Mouse (Mus musculus) heart, postnatal 25 days (tissue): ENCODE results near the gene Adgrg4. TPM values are rescaled to one million over a fixed set of nuclear protein-coding genes. Genes with fewer than 3 reads are reported as not detected.

Experiments
- DNase-seq: peaks from one replicate; pipeline ENCODE4 v3.0.0; 2022; ENCODE audit warnings: low spot score
- intact Hi-C: fragments of 180-260 bp; cut with DNase I; formaldehyde crosslinking; loops from one replicate; pipeline ENCODE4 v1.15.1; 2025
- total RNA-seq, 2 experiments: library from RNA; stranded (reverse); gene quantifications; 2 replicates each; pipeline ENCODE4 v1.2.3; 2021

Adgrg4 gene
- not detected for total RNA-seq

DNA sequence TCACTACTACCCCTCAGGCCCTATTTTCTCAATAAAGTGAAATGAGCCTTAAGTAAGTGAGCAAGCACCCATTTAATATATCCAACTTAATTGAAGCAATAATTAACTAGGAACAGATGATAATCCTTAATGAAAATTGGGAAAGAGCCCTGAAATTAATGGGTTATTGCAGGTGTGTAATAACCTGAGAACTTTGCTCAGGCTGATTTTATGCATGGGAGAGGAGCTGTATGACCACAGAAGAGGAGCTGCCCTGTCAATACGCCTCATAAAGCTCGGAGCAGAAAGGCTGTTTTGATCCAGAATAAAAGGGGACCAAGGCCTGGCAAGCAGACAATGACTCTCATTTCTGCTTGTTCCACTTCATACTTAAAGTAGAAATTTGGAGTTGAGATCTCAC lies at the start of gene Adgrg4:
Gene Adgrg4, plus strand, starts transcription at position 301 of the 400 bp plus-strand sequence.
- intact Hi-C loops = no loop called here
- DNase-seq = no peak

GRCm38 (mm10) chrX:56821765-56822603 lies 48.0 kb upstream of the Adgrg4 start, which contains the start of gene Map7d3:
TSS of gene Map7d3 (minus strand) at chrX:56822326.
- no peak for DNase-seq
- intact Hi-C loops = no loop called here

DNA sequence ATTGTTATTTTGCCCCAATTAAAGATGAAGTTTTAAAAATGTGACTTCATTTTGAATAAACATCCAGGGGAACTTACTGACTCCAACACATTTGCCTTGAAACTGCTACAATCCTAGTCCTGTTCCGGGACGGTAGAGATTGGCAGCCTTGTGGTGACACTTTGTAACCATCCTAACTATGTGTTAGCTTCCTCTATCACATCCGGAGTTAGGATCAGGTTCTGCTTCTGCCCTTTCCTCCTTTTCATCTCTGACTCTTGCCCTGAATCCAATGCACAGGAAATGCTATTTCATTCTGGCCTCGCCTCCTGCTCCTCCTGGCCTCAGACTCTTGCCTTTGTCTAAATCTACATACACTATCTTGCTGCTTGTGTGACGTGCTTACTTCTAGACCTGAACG lies 42.5 kb upstream of the Adgrg4 start:
- intact Hi-C loops = no loop called here
- DNase-seq = no peak

DNA sequence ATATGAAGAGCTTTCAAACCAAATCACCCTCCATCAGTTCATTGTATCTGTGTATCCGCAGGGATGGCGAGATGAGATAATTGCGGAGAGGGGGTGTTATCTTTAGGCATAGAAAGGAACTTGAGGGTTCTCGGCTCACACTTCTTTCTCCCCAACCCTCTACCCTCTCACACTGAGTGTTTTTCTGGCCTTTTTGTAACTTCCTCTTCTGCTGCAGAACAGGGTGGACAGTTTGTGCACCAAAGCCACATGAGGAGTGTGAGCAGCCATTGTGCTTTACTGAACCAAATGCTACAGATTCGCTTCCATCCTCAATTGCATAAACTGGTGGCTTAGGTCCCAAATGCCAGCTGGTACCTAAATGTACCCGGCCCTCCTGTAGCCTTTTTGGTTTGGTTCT lies 34.1 kb upstream of the Adgrg4 start:
- no peak for DNase-seq
- intact Hi-C loops = loop anchor here (5.0 kb wide), 2 partner anchors 79 to 264 kb away; no protein-coding TSS in a partner anchor

DNA sequence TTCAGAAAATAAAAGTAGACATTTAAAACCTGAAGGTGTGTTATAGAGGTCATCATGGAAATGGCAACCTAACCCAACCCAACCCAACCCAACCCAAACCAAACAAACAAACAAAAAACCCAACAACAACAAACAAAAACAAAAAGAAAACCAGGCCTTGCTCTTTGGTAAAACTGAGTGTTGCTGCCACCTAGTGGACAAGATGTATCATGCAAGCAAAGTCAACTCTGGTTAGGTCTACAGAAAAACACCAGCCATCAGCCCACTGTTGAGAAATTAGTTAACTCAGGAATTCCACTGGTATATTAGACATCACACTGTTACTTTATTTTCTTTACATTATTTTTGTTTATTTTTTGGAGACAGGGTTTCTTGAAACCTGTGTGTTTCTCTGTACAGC lies 30.6 kb upstream of the Adgrg4 start:
- intact Hi-C loops = loop anchor here (2.0 to 5.0 kb wide), 3 partner anchors 82 to 267 kb away; no protein-coding TSS in a partner anchor
- no peak for DNase-seq

- intact Hi-C loops = loop anchor here (10.0 kb wide), 1 partner anchor 274 kb away; no protein-coding TSS in a partner anchor
- DNase-seq = no peak
These were observed 28.7 kb upstream of the Adgrg4 start for GRCm38 (mm10) chrX:56841255-56841654.

- intact Hi-C loops = no loop called here
- DNase-seq = no peak
These were observed 142.9 kb downstream of the Adgrg4 start for GRCm38 (mm10) chrX:57012891-57013290.

GRCm38 (mm10) chrX:57042774-57043173 lies 172.8 kb downstream of the Adgrg4 start, which contains the start of gene Brs3:
TSS of gene Brs3 (plus strand) at chrX:57043074.
- intact Hi-C loops = no loop called here

DNA sequence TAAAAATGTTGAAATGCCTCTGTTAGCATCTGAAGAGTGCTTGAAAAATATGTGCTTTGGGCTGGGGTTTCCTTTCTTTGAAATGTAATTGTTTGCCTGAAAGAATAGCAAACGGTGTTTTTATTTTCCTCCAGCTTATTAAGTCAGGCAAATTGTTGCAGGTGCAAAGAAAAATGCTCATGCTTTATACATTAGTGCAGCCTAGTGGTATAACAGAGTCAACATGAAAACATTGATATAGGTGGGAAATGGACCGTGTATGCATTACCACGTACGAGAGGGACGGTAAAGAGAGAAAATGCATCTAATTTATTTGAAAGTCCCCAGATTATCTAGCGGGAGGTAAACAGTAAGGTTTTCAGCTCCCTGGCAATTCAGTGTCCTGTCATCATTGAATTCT lies 173.9 kb downstream of the Adgrg4 start:
- intact Hi-C loops = no loop called here
- DNase-seq = no peak

More at GRCm38 (mm10) chrX:57042774-57043173, 172.8 kb downstream of the Adgrg4 start, which contains the start of gene Brs3:
- no peak for DNase-seq

Other genes with a start within 250 kb of the Adgrg4 start
- 100 to 1,000 TPM; 114 to 123 TPM for gene Fhl1, start 138.4 kb upstream of the Adgrg4 start, total RNA-seq
- gene Map7d3, start 47.8 kb upstream of the Adgrg4 start, total RNA-seq = under 1 TPM; 0.50 to 0.73 TPM
- not detected for gene Brs3, start 172.9 kb downstream of the Adgrg4 start, total RNA-seq
- 10 to 100 TPM; 50.1 to 53.9 TPM for gene Htatsf1, start 183.4 kb downstream of the Adgrg4 start, total RNA-seq
- gene Vgll1, start 217.9 kb downstream of the Adgrg4 start, total RNA-seq = not detected